8 mouse cellular contexts compared by ENCODE assay signal in genomic region chr3:105451627-105452555, GRCm38 (mm10). TPM values are rescaled to one million over a fixed set of nuclear protein-coding genes. Genes with fewer than 3 reads are reported as not detected.
A peak's percentile ranks its signal among the peaks of the same experiment; 100 is the strongest.
DNase-seq lines count a peak whose midpoint lies in the region; ATAC-seq and TF ChIP-seq lines count a peak whose summit lies in the region.

TSS of gene Kcnd3 (plus strand) at chr3:105452330.

- peak within 1 kb of the TSS; percentile 84 for H3K27ac ChIP-seq in forebrain, postnatal 0 days (ENCODE audit: low read depth, low read length)
- peak within 1 kb of the TSS; percentile 85 for H3K27ac ChIP-seq in hindbrain, embryonic 15.5 days (replicated peaks)

- CTCF ChIA-PET in Patski (lab: Charles Lee), result interaction anchor here (0.8 kb wide), 1 partner anchor 302 kb away, joined by 3 read pairs; no protein-coding TSS in a partner anchor

- no peaks in the 10 kb centered on the region for H3K9me3 ChIP-seq in forebrain, postnatal 0 days (ENCODE audit: low read length)
- no peaks in the 10 kb centered on the region for H3K9me3 ChIP-seq in hindbrain, embryonic 15.5 days

- peak; percentile 33 for ATAC-seq in Patski
- peak; percentile 70 for ATAC-seq in forebrain, postnatal 0 days
- ATAC-seq in hindbrain, embryonic 15.5 days (ENCODE audit: low FRiP score, low read depth), result peak; percentile 79

- WGBS in forebrain, postnatal 0 days, result under 1% methylated on average over 69 of the region's 98 CpGs
- WGBS in hindbrain, embryonic 15.5 days, result under 1% methylated on average over 58 of the region's 98 CpGs

- H3K4me1 ChIP-seq in forebrain, postnatal 0 days (ENCODE audit: insufficient read depth), result peaks cover 15% of the 10 kb centered on the region; the same call in 1 of the 2 replicates
- peaks cover 49% of the 10 kb centered on the region for H3K4me1 ChIP-seq in hindbrain, embryonic 15.5 days (replicated peaks)

- H3K4me3 ChIP-seq in forebrain, postnatal 0 days (ENCODE audit: low read depth, low read length), result peak within 1 kb of the TSS; percentile 87
- peak within 1 kb of the TSS; percentile 91 for H3K4me3 ChIP-seq in hindbrain, embryonic 15.5 days

- peak within 1 kb of the TSS; percentile 88 for H3K4me2 ChIP-seq in forebrain, postnatal 0 days (ENCODE audit: low read depth)
- H3K4me2 ChIP-seq in hindbrain, embryonic 15.5 days, result peak within 1 kb of the TSS; percentile 96

- no peak for DNase-seq in Patski (ENCODE audit: low read depth, low spot score)
- DNase-seq in cerebellum, adult 18-20 months, result peak; percentile 70 to 77
- DNase-seq in forebrain, postnatal 0 days, result peak; percentile 50
- DNase-seq in left cerebral cortex, adult 8-10 months (ENCODE audit: low spot score in 2 of 2), result peak; percentile 26
- peak; percentile 3 for DNase-seq in lung, postnatal 25 days (ENCODE audit: low spot score)
- peak; percentile 51 to 59 for DNase-seq in right cerebral cortex, postnatal 10 days (ENCODE audit: low spot score in 2 of 2)
- no peak for DNase-seq in c-Kit-positive CD71-positive TER-119-positive erythroid progenitor cells, embryonic 14.5 days (ENCODE audit: low spot score)

- POLR2A ChIA-PET in Patski (lab: Charles Lee), result no interaction called here

- no peaks in the 10 kb centered on the region for H3K36me3 ChIP-seq in forebrain, postnatal 0 days (ENCODE audit: insufficient read depth)
- no peaks in the 10 kb centered on the region for H3K36me3 ChIP-seq in hindbrain, embryonic 15.5 days

- peak within 1 kb of the TSS; percentile 85 for H3K9ac ChIP-seq in forebrain, postnatal 0 days
- H3K9ac ChIP-seq in hindbrain, embryonic 15.5 days, result peak within 1 kb of the TSS; percentile 84

- peaks cover 30% of the 10 kb centered on the region for H3K27me3 ChIP-seq in Patski
- H3K27me3 ChIP-seq in forebrain, postnatal 0 days (ENCODE audit: insufficient read depth, low read length), result no peaks in the 10 kb centered on the region
- H3K27me3 ChIP-seq in hindbrain, embryonic 15.5 days, result no peaks in the 10 kb centered on the region

- in situ Hi-C loops in Patski (cut with MboI; ENCODE audit: low pct_unique_long_range_greater_than_20kb), result no loop called here

- TF ChIP-seq CTCF in Patski (IDR thresholded peaks at IDR 0.05), result no peak
- TF ChIP-seq CTCF in forebrain, postnatal 0 days (IDR thresholded peaks at IDR 0.05; ENCODE audit: low read depth), result no peak

RNA-seq across cellular contexts. Expression of gene Kcnd3, which starts in this region (rescaled TPM):
- 8.3 TPM for polyA plus RNA-seq in Patski (2021)
- 34.8 and 48.9 TPM in 2 replicates for total RNA-seq in forebrain, postnatal 0 days (2014; rRNA removed)
- polyA plus RNA-seq in forebrain, postnatal 0 days (2015; fragmentation: Nextera tagmentation; extraction: Ambion mirVana), result 4.4 and 7.5 TPM in 2 replicates
- polyA plus RNA-seq in hindbrain, embryonic 15.5 days (2015; fragmentation: Nextera tagmentation; extraction: Ambion mirVana), result 10.0 and 10.4 TPM in 2 replicates
- total RNA-seq in left cerebral cortex, adult 8-10 months (2022), result 10 to 100 TPM; 48.0 to 56.8 (median 51.2) TPM

Comparison
In these comparisons a context has a peak if more than half of its experiments do, and no peak if none do; other contexts are left out.
1. DNase-seq: peak in cerebellum, adult 18-20 months (2 of 2), forebrain, postnatal 0 days (single experiment), left cerebral cortex, adult 8-10 months (2 of 2), lung, postnatal 25 days (single experiment) and right cerebral cortex, postnatal 10 days (2 of 2); none in Patski (single experiment) and c-Kit-positive CD71-positive TER-119-positive erythroid progenitor cells, embryonic 14.5 days (single experiment).
2. Peak in every context shown above with its lines, with median percentiles within 50 percentile points of each other: ATAC-seq.